Mouse (Mus musculus) liver, adult (tissue): ENCODE measurements at regions not wholly inside any gene's neighbourhood (a gene's known extent, or its start where the extent isn't known, plus 50 kb on each side); places are given as distances from the start of the nearest gene placed in this dataset.

Source experiments
- GATA4 ChIP-seq: IDR thresholded peaks from 2 replicates; pipeline ENCODE4 v1.6.1; 2014; ENCODE audit warnings: mild to moderate bottlenecking, low read length; ENCODE audit not compliant: insufficient replicate concordance

GRCm38 (mm10) chr2:160214032-160214812 lies 119.7 kb downstream of the Gm826 start:
- no peak for TF ChIP-seq GATA4

- TF ChIP-seq GATA4 = no peak
Observed at GRCm38 (mm10) chr2:160210507-160210906, 123.5 kb downstream of the Gm826 start.

- no peak for TF ChIP-seq GATA4
Observed at GRCm38 (mm10) chr2:160209589-160210264, 124.2 kb downstream of the Gm826 start.

GRCm38 (mm10) chr2:160208295-160208694 lies 125.7 kb downstream of the Gm826 start:
- no peak for TF ChIP-seq GATA4

GRCm38 (mm10) chr2:160207226-160207625 lies 126.7 kb downstream of the Gm826 start:
- TF ChIP-seq GATA4 = no peak

- no peak for TF ChIP-seq GATA4
Observed at GRCm38 (mm10) chr2:160192661-160193060, 141.3 kb downstream of the Gm826 start.

- no peak for TF ChIP-seq GATA4
Observed at GRCm38 (mm10) chr2:160186106-160186505, 147.9 kb downstream of the Gm826 start.

GRCm38 (mm10) chr2:160170975-160171515 lies 162.9 kb downstream of the Gm826 start:
- TF ChIP-seq GATA4 = no peak

- no peak for TF ChIP-seq GATA4
Observed at GRCm38 (mm10) chr2:160158599-160159261, 175.2 kb downstream of the Gm826 start.

GRCm38 (mm10) chr2:160153781-160154180 lies 180.2 kb downstream of the Gm826 start:
- TF ChIP-seq GATA4 = no peak

GRCm38 (mm10) chr2:160152101-160152500 lies 181.9 kb downstream of the Gm826 start:
- TF ChIP-seq GATA4 = no peak

GRCm38 (mm10) chr2:160148936-160149335 lies 185.0 kb downstream of the Gm826 start:
- TF ChIP-seq GATA4 = no peak

GRCm38 (mm10) chr2:160148516-160148915 lies 185.4 kb downstream of the Gm826 start:
- TF ChIP-seq GATA4 = no peak

GRCm38 (mm10) chr2:160148031-160148430 lies 185.9 kb downstream of the Gm826 start:
- no peak for TF ChIP-seq GATA4

- no peak for TF ChIP-seq GATA4
Observed at GRCm38 (mm10) chr2:160140166-160140740, 193.7 kb downstream of the Gm826 start.

- no peak for TF ChIP-seq GATA4
Observed at GRCm38 (mm10) chr2:160138091-160138490, 195.9 kb downstream of the Gm826 start.

GRCm38 (mm10) chr2:160131797-160132196 lies 202.2 kb downstream of the Gm826 start:
- no peak for TF ChIP-seq GATA4
